ENCODE assay signal across 8 mouse cellular contexts in the genomic region with DNA sequence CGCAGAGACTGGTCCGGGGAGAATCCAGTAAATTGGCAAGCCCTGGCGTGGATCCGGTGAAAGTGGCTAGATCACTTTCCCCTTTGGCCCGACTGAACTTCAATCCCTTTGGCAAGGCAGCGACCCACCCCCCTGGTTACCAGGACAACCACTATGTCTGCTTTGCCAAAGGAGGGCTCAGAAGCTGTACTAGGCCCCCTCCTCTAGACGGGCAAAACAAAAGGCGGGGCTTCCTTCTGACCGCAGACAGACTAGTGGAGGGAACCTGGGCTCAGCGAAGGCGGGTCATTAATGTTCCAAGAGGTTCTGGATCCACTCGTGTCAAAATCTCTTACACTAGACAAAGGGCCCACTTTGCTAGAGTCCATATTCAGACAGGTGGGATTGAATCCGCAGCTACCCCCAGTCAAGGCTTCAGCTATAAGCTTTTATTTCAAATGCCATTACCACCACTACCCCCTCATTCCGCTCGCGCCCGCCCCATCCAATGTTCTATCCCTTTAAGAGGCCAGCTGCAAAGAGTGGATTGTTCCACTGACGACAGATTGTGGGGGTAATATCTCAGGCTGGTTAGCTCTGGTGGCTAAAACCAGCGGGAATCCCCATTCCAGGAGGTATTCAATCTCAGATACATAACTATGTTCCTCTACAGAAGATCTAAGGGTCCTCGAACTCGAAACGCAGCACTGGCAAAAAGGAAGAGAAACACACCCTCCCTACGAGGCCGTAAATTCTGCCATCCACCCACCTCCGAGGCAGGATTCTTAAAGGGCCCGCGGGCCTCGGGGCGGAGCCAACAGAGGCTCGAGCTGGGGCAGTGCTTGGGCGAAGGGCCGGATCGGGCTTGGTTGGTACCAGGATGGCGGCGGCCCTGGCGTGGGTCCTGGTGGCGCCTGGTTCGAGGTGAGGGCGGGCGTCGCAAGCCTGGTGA. TPM values are rescaled to one million over a fixed set of nuclear protein-coding genes. Genes with fewer than 3 reads are reported as not detected.
DNase-seq lines count a peak whose midpoint lies in the region; ATAC-seq and TF ChIP-seq lines count a peak whose summit lies in the region.

No protein-coding gene starts in this region.

- peak overlapping the region; percentile 88 for H3K9ac ChIP-seq in forebrain, embryonic 16.5 days (replicated peaks; ENCODE audit: low read depth, low read length)
- H3K9ac ChIP-seq in lung, embryonic 16.5 days (ENCODE audit: low read length), result peak overlapping the region; percentile 81

- TF ChIP-seq CTCF in G1E (IDR thresholded peaks at IDR 0.05; ENCODE audit: low read depth, low read length), result no peak
- TF ChIP-seq CTCF in layer of hippocampus, adult 2 months (conservative IDR thresholded peaks at IDR 0.05), result no peak

- no peaks in the 10 kb centered on the region for H3K27me3 ChIP-seq in G1E (ENCODE audit: insufficient read depth, low read length)
- no peaks in the 10 kb centered on the region for H3K27me3 ChIP-seq in forebrain, embryonic 16.5 days (replicated peaks; ENCODE audit: control insufficient read depth, insufficient read depth, low read length)
- H3K27me3 ChIP-seq in lung, embryonic 16.5 days (ENCODE audit: control insufficient read depth, insufficient read depth, low read depth, low read length), result no peaks in the 10 kb centered on the region

- DNase-seq in G1E (ENCODE audit: low spot score), result peak; percentile 69
- peak; percentile 80 to 82 for DNase-seq in cerebellum, adult 18-20 months
- peak; percentile 83 to 90 for DNase-seq in heart, postnatal 36 days
- peak; percentile 79 for DNase-seq in layer of hippocampus, adult 2 months (ENCODE audit: low spot score in 2 of 2)
- DNase-seq in ovary, adult 18-20 months (ENCODE audit: low spot score), result peak; percentile 80
- peak; percentile 66 to 78 for DNase-seq in thymus, adult 18-20 months

- WGBS in forebrain, embryonic 16.5 days, result under 1% methylated on average over 41 of the region's 41 CpGs
- WGBS in lung, embryonic 16.5 days, result under 1% methylated on average over 41 of the region's 41 CpGs

- ATAC-seq in G1E (ENCODE audit: extremely low read depth, insufficient number of reproducible peaks, low FRiP score, poor library complexity, severe bottlenecking), result peak; percentile 55; the same call in 1 of the 2 replicates
- peak; percentile 91 for ATAC-seq in forebrain, embryonic 16.5 days
- ATAC-seq in lung, embryonic 16.5 days (ENCODE audit: low read depth), result peak; percentile 86

- no peaks in the 10 kb centered on the region for H3K9me3 ChIP-seq in G1E (replicated peaks)
- H3K9me3 ChIP-seq in forebrain, embryonic 16.5 days (ENCODE audit: control insufficient read depth, low read length), result no peaks in the 10 kb centered on the region
- H3K9me3 ChIP-seq in lung, embryonic 16.5 days (ENCODE audit: control insufficient read depth, low read length), result no peaks in the 10 kb centered on the region

- peak overlapping the region; percentile 85 for H3K27ac ChIP-seq in forebrain, embryonic 16.5 days (ENCODE audit: low read length)
- H3K27ac ChIP-seq in layer of hippocampus, adult 2 months, result peak overlapping the region; percentile 96
- peak overlapping the region; percentile 95 for H3K27ac ChIP-seq in lung, embryonic 16.5 days (ENCODE audit: low read length)

- peaks cover 94% of the 10 kb centered on the region for H3K4me1 ChIP-seq in G1E (ENCODE audit: insufficient read depth, low read depth, low read length)
- H3K4me1 ChIP-seq in forebrain, embryonic 16.5 days (replicated peaks; ENCODE audit: control insufficient read depth, insufficient read depth, low read length), result peaks cover 44% of the 10 kb centered on the region
- peaks cover 41% of the 10 kb centered on the region for H3K4me1 ChIP-seq in lung, embryonic 16.5 days (replicated peaks; ENCODE audit: control insufficient read depth, insufficient read depth, low read length)

- peak overlapping the region; percentile 79 for H3K4me3 ChIP-seq in G1E (ENCODE audit: low read depth, low read length)
- peak overlapping the region; percentile 83 for H3K4me3 ChIP-seq in forebrain, embryonic 16.5 days (replicated peaks; ENCODE audit: low read length)
- H3K4me3 ChIP-seq in layer of hippocampus, adult 2 months, result peak overlapping the region; percentile 91
- peak overlapping the region; percentile 66 for H3K4me3 ChIP-seq in lung, embryonic 16.5 days (ENCODE audit: low read length)

- peaks cover 69% of the 10 kb centered on the region for H3K36me3 ChIP-seq in G1E (replicated peaks)
- peaks cover 20% of the 10 kb centered on the region for H3K36me3 ChIP-seq in forebrain, embryonic 16.5 days (ENCODE audit: control insufficient read depth, insufficient read depth)
- peaks cover 19% of the 10 kb centered on the region for H3K36me3 ChIP-seq in lung, embryonic 16.5 days (ENCODE audit: control insufficient read depth, insufficient read depth, low read length)

- peak overlapping the region; percentile 95 for H3K4me2 ChIP-seq in forebrain, embryonic 16.5 days (ENCODE audit: low read length)
- peak overlapping the region; percentile 71 for H3K4me2 ChIP-seq in lung, embryonic 16.5 days (ENCODE audit: low read depth, low read length)

- intact Hi-C loops in heart, postnatal 36 days (cut with DNase I), result loop anchor here (1.0 to 5.0 kb wide), 2 partner anchors 12 to 64 kb away; a partner anchor contains a TSS

RNA-seq across cellular contexts. Expression of a gene that starts 0.9 kb away (rescaled TPM):
- total RNA-seq in G1E (2014; fragmentation: Nextera tagmentation) (11.7 and 16.8 TPM in 2 replicates), G1E (2017) (4.2 and 5.5 TPM in 2 replicates)
- polyA plus RNA-seq in G1E (2012), result 28.9 and 33.9 TPM in 2 replicates
- polyA plus RNA-seq in forebrain, embryonic 16.5 days (2015; fragmentation: Nextera tagmentation; extraction: Ambion mirVana), result 69.7 and 74.5 TPM in 2 replicates
- total RNA-seq in heart, postnatal 36 days (2021), result 10 to 100 TPM; 36.4 to 39.0 TPM
- 10 to 100 TPM; 11.5 to 16.9 TPM for total RNA-seq in layer of hippocampus, adult 2 months (2021)
- polyA plus RNA-seq in lung, embryonic 16.5 days (2015; fragmentation: Nextera tagmentation; extraction: Ambion mirVana), result 101 and 102 TPM in 2 replicates

RNA-seq across cellular contexts. Expression of a gene that starts 5.5 kb away (rescaled TPM):
- 30.4 and 33.1 TPM in 2 replicates for total RNA-seq in G1E (2014; fragmentation: Nextera tagmentation)
- 16.0 and 21.3 TPM in 2 replicates for total RNA-seq in G1E (2017)
- 24.4 and 45.3 TPM in 2 replicates for polyA plus RNA-seq in G1E (2012)
- polyA plus RNA-seq in forebrain, embryonic 16.5 days (2015; fragmentation: Nextera tagmentation; extraction: Ambion mirVana), result 93.2 and 98.5 TPM in 2 replicates
- total RNA-seq in heart, postnatal 36 days (2021), result 10 to 100 TPM; 35.1 to 35.3 TPM
- total RNA-seq in layer of hippocampus, adult 2 months (2021), result 10 to 100 TPM; 77.2 to 83.1 TPM
- polyA plus RNA-seq in lung, embryonic 16.5 days (2015; fragmentation: Nextera tagmentation; extraction: Ambion mirVana), result 35.6 and 41.6 TPM in 2 replicates

RNA-seq across cellular contexts. Expression of a gene that starts 8.1 kb away (rescaled TPM):
- total RNA-seq in G1E (2014; fragmentation: Nextera tagmentation) (6.6 and 7.3 TPM in 2 replicates), G1E (2017) (1.9 and 2.3 TPM in 2 replicates)
- 1.4 and 2.2 TPM in 2 replicates for polyA plus RNA-seq in G1E (2012)
- polyA plus RNA-seq in forebrain, embryonic 16.5 days (2015; fragmentation: Nextera tagmentation; extraction: Ambion mirVana), result 6.9 and 7.2 TPM in 2 replicates
- total RNA-seq in heart, postnatal 36 days (2021), result 1 to 10 TPM; 5.1 to 5.7 TPM
- total RNA-seq in layer of hippocampus, adult 2 months (2021), result 1 to 10 TPM; 6.9 to 7.6 TPM
- 10.1 and 13.8 TPM in 2 replicates for polyA plus RNA-seq in lung, embryonic 16.5 days (2015; fragmentation: Nextera tagmentation; extraction: Ambion mirVana)

RNA-seq across cellular contexts. Expression of a gene that starts 10.1 kb away (rescaled TPM):
- total RNA-seq in G1E (2014; fragmentation: Nextera tagmentation) (17.1 and 17.4 TPM in 2 replicates), G1E (2017) (13.1 and 14.6 TPM in 2 replicates)
- polyA plus RNA-seq in G1E (2012), result 53.5 and 53.8 TPM in 2 replicates
- 16.2 and 16.9 TPM in 2 replicates for polyA plus RNA-seq in forebrain, embryonic 16.5 days (2015; fragmentation: Nextera tagmentation; extraction: Ambion mirVana)
- total RNA-seq in heart, postnatal 36 days (2021), result 10 to 100 TPM; 16.6 to 19.1 TPM
- 10 to 100 TPM; 10.9 to 12.6 TPM for total RNA-seq in layer of hippocampus, adult 2 months (2021)
- 22.3 and 23.0 TPM in 2 replicates for polyA plus RNA-seq in lung, embryonic 16.5 days (2015; fragmentation: Nextera tagmentation; extraction: Ambion mirVana)

RNA-seq across cellular contexts. Expression of a gene that starts 12.0 kb away (rescaled TPM):
- total RNA-seq in G1E (2014; fragmentation: Nextera tagmentation) (4.6 and 7.7 TPM in 2 replicates), G1E (2017) (1.1 and 1.4 TPM in 2 replicates)
- polyA plus RNA-seq in G1E (2012), result 0.29 and 0.53 TPM in 2 replicates
- 1.4 TPM in 2 replicates for polyA plus RNA-seq in forebrain, embryonic 16.5 days (2015; fragmentation: Nextera tagmentation; extraction: Ambion mirVana)
- total RNA-seq in heart, postnatal 36 days (2021), result under 1 TPM; 0.36 to 0.46 TPM
- 1 to 10 TPM; 2.0 to 2.1 TPM for total RNA-seq in layer of hippocampus, adult 2 months (2021)
- 0.97 and 1.6 TPM in 2 replicates for polyA plus RNA-seq in lung, embryonic 16.5 days (2015; fragmentation: Nextera tagmentation; extraction: Ambion mirVana)

Comparison
In these comparisons a context has a peak if more than half of its experiments do, and no peak if none do; other contexts are left out.
1. Peak in every context shown above with its lines: DNase-seq, ATAC-seq, H3K4me3 ChIP-seq and H3K27ac ChIP-seq.